Mouse (Mus musculus) lung, postnatal 0 days (tissue): ENCODE data around the gene Dner.

Experiments used
- CTCF ChIP-seq: IDR thresholded peaks from 2 replicates; pipeline ENCODE4 v1.5.1; 2016; ENCODE audit warnings: antibody characterized with exemption, mild to moderate bottlenecking
- EP300 ChIP-seq: IDR thresholded peaks from 2 replicates; pipeline ENCODE4 v1.6.1; 2016; ENCODE audit warnings: antibody characterized with exemption, mild to moderate bottlenecking, control low read depth

- no peak for TF ChIP-seq CTCF
- TF ChIP-seq EP300 = no peak
These were observed 187.5 kb downstream of the Dner start for GRCm38 (mm10) chr1:84508510-84508909.
